Mouse (Mus musculus): Measurements from ENCODE around the gene Tjp1. TPM values are rescaled to one million over a fixed set of nuclear protein-coding genes. Genes with fewer than 3 reads are reported as not detected.

Tjp1 gene
- total and polyA plus RNA-seq, 3 experiments, result not detected

DNA sequence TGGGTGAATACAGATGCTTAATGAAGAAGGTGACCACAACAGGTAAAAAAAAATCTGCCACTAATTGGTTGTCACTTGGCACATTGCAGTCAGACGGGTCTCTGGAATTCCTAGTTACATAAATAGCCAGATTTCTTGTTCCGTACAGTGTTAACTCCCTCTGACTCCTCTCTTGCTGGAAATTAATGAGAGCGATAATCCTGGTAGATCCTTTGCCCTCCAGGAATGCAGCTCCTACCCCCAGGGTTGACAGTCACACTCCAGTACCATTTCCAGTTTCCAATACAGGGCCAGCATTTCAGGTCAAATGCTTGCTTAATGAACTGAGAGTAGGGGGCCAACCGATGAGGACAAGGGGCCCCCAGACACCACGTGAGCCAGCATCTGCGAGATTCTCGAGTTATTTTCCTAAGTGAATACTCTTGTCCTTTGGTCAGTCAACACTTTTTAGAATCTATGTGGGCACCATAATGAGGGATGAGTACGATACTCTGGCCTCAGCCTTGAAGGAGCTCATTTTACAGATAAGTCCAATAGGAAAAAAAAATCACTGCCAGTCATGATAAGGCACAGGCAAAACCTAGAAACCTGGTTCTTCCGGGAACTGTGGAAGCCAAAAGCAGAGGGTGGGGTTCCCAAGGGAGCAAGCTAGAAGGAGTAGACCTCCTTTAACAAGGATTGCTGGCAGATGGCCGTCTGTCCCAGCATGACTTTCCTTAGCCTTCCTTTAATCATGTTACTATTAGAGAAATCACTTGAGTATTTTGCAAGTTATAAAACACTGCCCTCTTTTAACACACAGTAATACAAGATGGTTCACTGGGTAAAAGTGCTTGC is 24.9 kb downstream of the Tjp1 start:
- Histone ChIP-seq H3K9me3 (replicated peaks; ENCODE audit: low read length) (peaks cover 2% of the 10 kb centered on the region), H3K4me2 (ENCODE audit: insufficient read depth, low read depth, poor library complexity, severe bottlenecking) (no peak overlapping the region), H3K4me3 (replicated peaks in 1 of 3; ENCODE audit: low read depth in 2 of 3, low read length in 2 of 3, poor library complexity in 1 of 3) (no peak overlapping the region), H3K9ac (ENCODE audit: insufficient read depth, low read depth) (no peak overlapping the region), H3K36me3 (replicated peaks in 1 of 2; ENCODE audit: control insufficient read depth in 1 of 2, insufficient read depth in 1 of 2, low read length in 1 of 2) (no peaks in the 10 kb centered on the region), H3K27me3 (replicated peaks) (peaks cover 3% of the 10 kb centered on the region), H3K79me2 (replicated peaks; ENCODE audit: control insufficient read depth, extremely low read depth, insufficient read depth, poor library complexity, severe bottlenecking) (no peaks in the 10 kb centered on the region), H3K27ac (ENCODE audit: insufficient read depth, low read depth) (no peak overlapping the region), H3K4me1 (ENCODE audit: control insufficient read depth in 1 of 2, insufficient read depth in 2 of 2) (no peaks in the 10 kb centered on the region)
- no peak for DNase-seq (ENCODE audit: extremely low read depth)
- dilution Hi-C loops (cut with MboI; ENCODE audit: extremely low pct_ligation_motif_present, extremely low pct_unique_long_range_greater_than_20kb, low sequenced_read_pairs) (no loop called here), in situ Hi-C loops (cut with MboI; ENCODE audit: low pct_ligation_motif_present, low pct_unique_long_range_greater_than_20kb, low sequenced_read_pairs) (no loop called here)
- TF ChIP-seq IRF4 (IDR thresholded peaks at IDR 0.05; ENCODE audit: low read depth, low read length) (no peak), PAX5 (IDR thresholded peaks at IDR 0.05; ENCODE audit: low read length) (no peak), UBTF (IDR thresholded peaks at IDR 0.05; ENCODE audit: low read depth, low read length) (no peak), KAT2A (IDR thresholded peaks at IDR 0.05; ENCODE audit: insufficient replicate concordance, low read length) (no peak), USF1 (IDR thresholded peaks at IDR 0.05; ENCODE audit: low read depth, low read length) (no peak), GABPA (IDR thresholded peaks at IDR 0.05; ENCODE audit: insufficient replicate concordance, low read depth, low read length) (no peak)

DNA sequence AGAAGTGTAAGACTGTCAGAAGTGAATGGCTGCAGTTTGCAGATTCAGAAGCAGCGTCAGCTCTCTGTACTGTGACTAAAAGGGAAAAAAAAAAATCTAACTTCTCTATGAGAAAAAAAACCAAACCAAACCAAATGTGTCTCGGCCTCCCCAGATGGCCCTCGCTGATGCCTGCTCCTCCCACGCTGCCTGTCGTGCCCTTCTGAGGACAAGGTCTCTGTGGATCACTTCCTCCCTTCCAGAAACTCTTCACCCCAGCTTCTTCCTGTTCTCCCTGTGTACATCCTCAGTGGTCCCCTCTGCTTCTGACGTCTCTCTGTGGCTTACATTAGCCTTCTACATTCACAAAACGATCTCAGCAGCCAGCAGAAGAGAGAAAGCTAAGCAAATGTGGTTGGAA is 26.8 kb downstream of the Tjp1 start:
- Histone ChIP-seq H3K36me3 (replicated peaks in 1 of 2; ENCODE audit: control insufficient read depth in 1 of 2, insufficient read depth in 1 of 2, low read length in 1 of 2) (no peaks in the 10 kb centered on the region), H3K4me3 (replicated peaks in 1 of 3; ENCODE audit: low read depth in 2 of 3, low read length in 2 of 3, poor library complexity in 1 of 3) (no peak overlapping the region), H3K9ac (ENCODE audit: insufficient read depth, low read depth) (no peak overlapping the region), H3K9me3 (replicated peaks; ENCODE audit: low read length) (peaks cover 2% of the 10 kb centered on the region), H3K79me2 (replicated peaks; ENCODE audit: control insufficient read depth, extremely low read depth, insufficient read depth, poor library complexity, severe bottlenecking) (no peaks in the 10 kb centered on the region), H3K27me3 (replicated peaks) (peaks cover 3% of the 10 kb centered on the region), H3K27ac (ENCODE audit: insufficient read depth, low read depth) (no peak overlapping the region), H3K4me1 (ENCODE audit: control insufficient read depth in 1 of 2, insufficient read depth in 2 of 2) (no peaks in the 10 kb centered on the region), H3K4me2 (ENCODE audit: insufficient read depth, low read depth, poor library complexity, severe bottlenecking) (no peak overlapping the region)
- dilution Hi-C loops (cut with MboI; ENCODE audit: extremely low pct_ligation_motif_present, extremely low pct_unique_long_range_greater_than_20kb, low sequenced_read_pairs), result no loop called here
- DNase-seq (ENCODE audit: extremely low read depth), result no peak
- in situ Hi-C loops (cut with MboI; ENCODE audit: low pct_ligation_motif_present, low pct_unique_long_range_greater_than_20kb, low sequenced_read_pairs), result no loop called here
- TF ChIP-seq BHLHE40 (IDR thresholded peaks at IDR 0.05; ENCODE audit: low read depth, low read length) (no peak), ZKSCAN1 (IDR thresholded peaks at IDR 0.05; ENCODE audit: borderline replicate concordance, low read depth, low read length) (no peak), TBP (conservative IDR thresholded peaks at IDR 0.05; ENCODE audit: low read depth, low read length) (no peak), ETS1 (conservative IDR thresholded peaks at IDR 0.05; ENCODE audit: low read depth, low read length) (no peak), MYC (IDR thresholded peaks at IDR 0.05; ENCODE audit: low read depth, low read length) (no peak), NELFE (IDR thresholded peaks at IDR 0.05; ENCODE audit: low read depth, low read length) (no peak), SIN3A (IDR thresholded peaks at IDR 0.05; ENCODE audit: low read length) (no peak), EP300 (IDR thresholded peaks at IDR 0.05; ENCODE audit: low read length) (no peak), CHD1 (IDR thresholded peaks at IDR 0.05; ENCODE audit: low read depth, low read length) (no peak), MXI1 (IDR thresholded peaks at IDR 0.05; ENCODE audit: low read depth, low read length) (no peak), RAD21 (IDR thresholded peaks at IDR 0.05; ENCODE audit: low read depth, low read length) (no peak), ELF1 (IDR thresholded peaks at IDR 0.05; ENCODE audit: low read depth, low read length) (no peak), USF1 (IDR thresholded peaks at IDR 0.05; ENCODE audit: low read depth, low read length) (no peak), USF2 (conservative IDR thresholded peaks at IDR 0.05; ENCODE audit: low read depth, low read length) (no peak), MAX (IDR thresholded peaks at IDR 0.05; ENCODE audit: low read length) (no peak), TCF12 (IDR thresholded peaks at IDR 0.05; ENCODE audit: low read depth, low read length) (no peak), CTCF (conservative IDR thresholded peaks at IDR 0.05 in 1 of 2, IDR thresholded peaks at IDR 0.05 in 1 of 2; ENCODE audit: low read depth in 2 of 2, low read length in 2 of 2) (no peak), RCOR1 (conservative IDR thresholded peaks at IDR 0.05; ENCODE audit: low read depth, low read length) (no peak), SMC3 (IDR thresholded peaks at IDR 0.05; ENCODE audit: low read depth, low read length) (no peak)
